Mouse (Mus musculus): Measurements from ENCODE around the gene Atg16l2. TPM values are rescaled to one million over a fixed set of nuclear protein-coding genes. Genes with fewer than 3 reads are reported as not detected.

The Atg16l2 gene
- polyA plus RNA-seq, 1 experiment = 60.5 TPM

DNA sequence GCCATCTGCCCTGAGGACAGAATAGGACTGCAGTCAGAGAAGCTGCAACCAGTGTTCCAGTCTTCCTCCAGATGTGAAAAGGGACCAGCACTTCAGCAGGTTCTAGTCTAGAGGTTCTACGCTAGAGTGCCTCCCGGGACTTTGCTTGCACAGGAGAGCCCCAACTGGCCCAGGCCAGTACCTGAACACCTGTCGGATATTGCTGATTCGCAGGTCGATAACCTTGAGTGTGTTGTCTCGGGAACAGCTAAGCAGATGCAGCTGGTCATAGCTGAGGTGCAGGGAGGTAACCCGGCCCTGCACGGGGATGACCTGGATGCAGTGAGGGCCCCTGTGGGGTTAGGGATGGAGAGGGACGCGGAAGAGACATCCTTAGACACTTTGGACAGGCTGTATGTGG lies 11.7 kb downstream of the Atg16l2 start:
- no peak for TF ChIP-seq POLR2A (IDR thresholded peaks at IDR 0.05; ENCODE audit: borderline replicate concordance, insufficient read depth, low read length)
- no peak for TF ChIP-seq CTCF (IDR thresholded peaks at IDR 0.05; ENCODE audit: borderline replicate concordance, insufficient read depth, low read depth, low read length)
- Histone ChIP-seq H3K27me3 (ENCODE audit: control insufficient read depth, insufficient read depth, low read length) (no peaks in the 10 kb centered on the region), H3K4me1 (ENCODE audit: control insufficient read depth, insufficient read depth, low read length) (no peaks in the 10 kb centered on the region), H3K4me3 (replicated peaks; ENCODE audit: insufficient read depth, low read depth, low read length) (no peak overlapping the region), H3K27ac (ENCODE audit: insufficient read depth, low read length) (no peak overlapping the region)
- no peak for DNase-seq
- 90% methylated on average over 10 of the region's 10 CpGs for WGBS

DNA sequence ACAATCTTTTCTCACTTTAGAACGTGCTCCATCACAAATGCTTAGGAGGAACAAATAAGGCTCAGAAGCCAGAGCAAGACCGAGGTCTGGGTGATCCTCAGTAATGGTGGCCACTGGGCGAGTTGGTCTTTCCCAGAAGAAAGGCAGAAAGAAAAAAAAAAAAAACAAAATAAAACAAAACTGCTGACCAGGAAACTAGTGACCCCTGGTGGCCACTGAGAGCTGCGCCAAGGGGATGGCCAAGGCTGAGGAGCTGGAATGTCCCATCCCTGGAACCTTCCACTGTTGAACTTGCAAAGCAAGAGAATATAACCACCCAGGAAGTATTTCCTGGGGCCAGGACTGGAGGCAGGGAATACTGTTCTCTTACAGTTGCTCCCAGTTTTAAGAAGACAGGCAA lies 13.6 kb downstream of the Atg16l2 start:
- 31% methylated on average over 4 of the region's 4 CpGs for WGBS
- no peak overlapping the region for H3K4me3 ChIP-seq (replicated peaks; ENCODE audit: insufficient read depth, low read depth, low read length)
- H3K27ac ChIP-seq (ENCODE audit: insufficient read depth, low read length) = no peak overlapping the region
- peak; percentile 47 to 56 for DNase-seq
- TF ChIP-seq POLR2A (IDR thresholded peaks at IDR 0.05; ENCODE audit: borderline replicate concordance, insufficient read depth, low read length) = no peak
- peak; percentile 74 for TF ChIP-seq CTCF (IDR thresholded peaks at IDR 0.05; ENCODE audit: borderline replicate concordance, insufficient read depth, low read depth, low read length)
- H3K27me3 ChIP-seq (ENCODE audit: control insufficient read depth, insufficient read depth, low read length) = no peaks in the 10 kb centered on the region
- no peaks in the 10 kb centered on the region for H3K4me1 ChIP-seq (ENCODE audit: control insufficient read depth, insufficient read depth, low read length)

DNA sequence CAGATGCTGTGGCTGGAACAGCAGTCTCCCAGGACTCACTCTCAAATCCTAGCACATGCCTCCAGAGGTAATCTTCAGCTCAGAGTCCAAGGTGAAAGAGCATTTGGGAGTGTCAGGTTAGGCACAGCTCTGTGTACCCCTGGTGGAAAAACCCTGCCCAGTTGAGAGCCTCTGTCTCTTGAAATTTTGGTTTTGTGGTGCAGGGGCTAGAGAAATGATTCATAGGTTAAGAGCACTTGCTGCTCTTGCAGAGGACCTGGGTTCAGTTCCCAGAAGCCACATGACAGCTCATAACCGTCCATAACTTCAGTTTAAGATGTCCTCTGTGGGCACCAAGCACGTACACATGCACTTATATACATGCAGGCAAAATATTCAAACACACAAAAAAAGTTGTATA lies 14.2 kb downstream of the Atg16l2 start:
- Histone ChIP-seq H3K4me3 (replicated peaks; ENCODE audit: insufficient read depth, low read depth, low read length) (no peak overlapping the region), H3K27ac (ENCODE audit: insufficient read depth, low read length) (no peak overlapping the region), H3K27me3 (ENCODE audit: control insufficient read depth, insufficient read depth, low read length) (no peaks in the 10 kb centered on the region), H3K4me1 (ENCODE audit: control insufficient read depth, insufficient read depth, low read length) (no peaks in the 10 kb centered on the region)
- 84% methylated on average over 2 of the region's 2 CpGs for WGBS
- DNase-seq = peak in 1 of 2 experiments; percentile 4
- no peak for TF ChIP-seq CTCF (IDR thresholded peaks at IDR 0.05; ENCODE audit: borderline replicate concordance, insufficient read depth, low read depth, low read length)
- no peak for TF ChIP-seq POLR2A (IDR thresholded peaks at IDR 0.05; ENCODE audit: borderline replicate concordance, insufficient read depth, low read length)

DNA sequence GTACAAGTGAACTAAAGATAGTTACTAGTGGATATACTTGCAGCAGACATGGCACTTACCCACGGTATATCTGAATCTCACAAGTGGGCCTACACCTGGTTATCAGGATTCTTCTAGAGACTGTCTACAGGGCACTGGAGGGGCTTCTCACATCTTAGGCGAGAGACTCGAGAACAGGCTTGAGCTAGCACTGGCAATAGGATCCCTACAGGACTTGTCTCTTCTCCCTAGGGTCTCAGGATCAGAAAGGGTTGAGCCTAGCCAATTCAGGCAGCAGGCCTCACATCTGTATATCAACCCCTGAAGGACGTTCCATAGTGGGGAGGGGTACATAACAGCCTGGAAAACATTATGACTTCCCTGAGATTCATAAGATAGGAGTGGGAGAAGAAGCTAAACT lies 15.2 kb downstream of the Atg16l2 start:
- Histone ChIP-seq H3K4me3 (replicated peaks; ENCODE audit: insufficient read depth, low read depth, low read length) (no peak overlapping the region), H3K27ac (ENCODE audit: insufficient read depth, low read length) (no peak overlapping the region), H3K4me1 (ENCODE audit: control insufficient read depth, insufficient read depth, low read length) (no peaks in the 10 kb centered on the region), H3K27me3 (ENCODE audit: control insufficient read depth, insufficient read depth, low read length) (no peaks in the 10 kb centered on the region)
- DNase-seq = peak in 1 of 2 experiments; percentile 4
- WGBS = 89% methylated on average over 4 of the region's 4 CpGs
- TF ChIP-seq POLR2A (IDR thresholded peaks at IDR 0.05; ENCODE audit: borderline replicate concordance, insufficient read depth, low read length) (no peak), CTCF (IDR thresholded peaks at IDR 0.05; ENCODE audit: borderline replicate concordance, insufficient read depth, low read depth, low read length) (no peak)

DNA sequence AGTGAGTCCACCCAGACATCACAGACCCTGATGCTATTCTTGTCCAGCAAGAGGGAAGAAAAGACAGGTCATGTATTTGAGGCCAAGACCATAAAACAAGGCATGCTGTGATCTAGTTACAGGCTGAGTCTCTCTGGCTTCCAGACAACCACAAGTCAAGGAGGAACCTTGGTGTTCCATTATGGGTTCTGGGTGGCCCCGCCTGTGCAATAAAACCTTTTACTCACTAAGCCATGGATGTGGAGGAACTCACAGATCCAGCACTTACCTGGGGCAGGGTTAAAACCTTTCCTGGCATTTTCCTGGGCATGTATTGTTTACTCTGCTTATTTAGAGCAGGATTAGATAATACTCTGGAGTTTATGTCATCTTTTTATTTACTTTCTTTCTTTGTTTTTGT lies 17.5 kb downstream of the Atg16l2 start:
- TF ChIP-seq POLR2A (IDR thresholded peaks at IDR 0.05; ENCODE audit: borderline replicate concordance, insufficient read depth, low read length) = no peak
- TF ChIP-seq CTCF (IDR thresholded peaks at IDR 0.05; ENCODE audit: borderline replicate concordance, insufficient read depth, low read depth, low read length) = no peak
- peak in 1 of 2 experiments; percentile 0 for DNase-seq
- Histone ChIP-seq H3K4me1 (ENCODE audit: control insufficient read depth, insufficient read depth, low read length) (no peaks in the 10 kb centered on the region), H3K27me3 (ENCODE audit: control insufficient read depth, insufficient read depth, low read length) (no peaks in the 10 kb centered on the region), H3K4me3 (replicated peaks; ENCODE audit: insufficient read depth, low read depth, low read length) (no peak overlapping the region), H3K27ac (ENCODE audit: insufficient read depth, low read length) (no peak overlapping the region)
- 92% methylated on average over 1 of the region's 1 CpGs for WGBS

DNA sequence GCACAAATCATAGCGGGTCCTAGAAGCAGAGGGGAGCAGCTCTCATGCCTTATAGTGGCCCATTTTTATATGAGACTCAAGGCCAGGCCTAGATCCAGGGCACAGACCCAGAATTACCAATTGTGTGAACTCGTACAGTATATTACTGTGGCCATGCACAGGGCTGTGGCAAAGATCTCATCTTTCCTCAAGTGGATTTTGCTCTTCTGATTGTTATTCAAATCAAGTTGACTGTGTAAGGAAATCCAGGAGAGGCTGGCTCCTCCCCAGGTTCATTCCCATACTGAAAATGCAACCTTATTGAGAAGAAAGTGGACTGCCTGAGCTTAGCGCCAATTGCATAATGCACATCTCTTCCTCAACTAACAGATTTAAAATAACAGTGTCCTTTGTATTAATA lies 19.3 kb downstream of the Atg16l2 start:
- no peak overlapping the region for H3K4me3 ChIP-seq (replicated peaks; ENCODE audit: insufficient read depth, low read depth, low read length)
- no peak for TF ChIP-seq CTCF (IDR thresholded peaks at IDR 0.05; ENCODE audit: borderline replicate concordance, insufficient read depth, low read depth, low read length)
- no peak for TF ChIP-seq POLR2A (IDR thresholded peaks at IDR 0.05; ENCODE audit: borderline replicate concordance, insufficient read depth, low read length)
- WGBS = 94% methylated on average over 3 of the region's 3 CpGs

DNA sequence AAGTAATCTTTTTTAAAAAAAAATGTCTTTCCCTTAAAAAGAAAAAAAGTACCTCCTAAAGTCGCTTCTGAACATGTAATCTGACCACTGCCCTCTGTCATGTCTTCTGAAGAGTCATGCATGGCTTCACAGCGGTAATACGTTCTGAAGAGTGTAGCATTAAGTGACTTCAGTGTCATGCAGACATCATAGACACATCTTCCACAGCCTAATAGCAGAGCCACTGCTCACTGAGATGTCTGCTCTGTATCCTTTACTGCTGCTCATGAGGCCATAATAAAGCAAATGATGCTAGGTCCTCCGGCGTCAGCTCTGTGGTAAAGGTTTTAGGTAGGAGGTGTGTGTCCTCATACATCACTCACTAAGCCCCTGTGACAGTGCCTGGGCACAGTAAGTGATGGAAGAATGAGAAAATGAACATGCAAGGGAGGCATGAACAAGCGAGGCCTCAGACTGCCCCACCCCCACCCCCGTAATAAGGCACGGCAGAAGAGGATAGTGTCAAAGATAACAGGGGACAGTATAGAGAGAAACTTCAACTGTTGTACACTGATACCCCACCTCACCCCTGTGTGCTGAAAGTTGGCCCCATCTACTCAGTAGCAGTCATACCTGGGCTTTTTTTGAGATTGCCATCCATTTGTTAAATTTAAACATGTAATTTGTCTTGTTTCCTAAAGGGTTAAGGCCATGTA lies 29.4 kb downstream of the Atg16l2 start:
- Histone ChIP-seq H3K27ac (ENCODE audit: insufficient read depth, low read length) (no peak overlapping the region), H3K4me3 (replicated peaks; ENCODE audit: insufficient read depth, low read depth, low read length) (no peak overlapping the region), H3K27me3 (ENCODE audit: control insufficient read depth, insufficient read depth, low read length) (no peaks in the 10 kb centered on the region), H3K4me1 (ENCODE audit: control insufficient read depth, insufficient read depth, low read length) (no peaks in the 10 kb centered on the region; the same call in 1 of the 2 replicates)
- TF ChIP-seq POLR2A (IDR thresholded peaks at IDR 0.05; ENCODE audit: borderline replicate concordance, insufficient read depth, low read length) = no peak
- TF ChIP-seq CTCF (IDR thresholded peaks at IDR 0.05; ENCODE audit: borderline replicate concordance, insufficient read depth, low read depth, low read length) = no peak
- WGBS = 91% methylated on average over 8 of the region's 8 CpGs
- no peak for DNase-seq

More for the DNA sequence above, 19.3 kb downstream of the Atg16l2 start:
- Histone ChIP-seq H3K4me1 (ENCODE audit: control insufficient read depth, insufficient read depth, low read length) (no peaks in the 10 kb centered on the region), H3K27ac (ENCODE audit: insufficient read depth, low read length) (no peak overlapping the region), H3K27me3 (ENCODE audit: control insufficient read depth, insufficient read depth, low read length) (no peaks in the 10 kb centered on the region)
- no peak for DNase-seq

DNA sequence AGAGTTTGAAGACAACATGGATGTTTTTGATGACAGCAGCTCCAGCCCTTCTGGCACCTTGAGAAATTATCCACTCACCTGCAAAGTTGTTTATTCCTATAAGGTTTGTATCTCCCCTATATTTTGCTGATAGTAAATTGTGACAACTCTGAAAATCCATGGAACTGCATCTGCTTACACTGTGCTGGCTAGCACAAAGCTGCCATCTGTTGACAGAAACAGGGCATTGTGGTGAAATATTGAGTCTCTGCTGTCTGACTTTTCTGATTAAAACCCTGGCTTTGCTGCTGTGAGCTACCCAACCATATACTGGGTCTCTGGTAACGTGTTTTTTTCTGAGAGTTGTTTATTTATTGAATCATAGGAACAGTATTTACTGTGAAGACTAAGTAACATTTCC lies 30.4 kb downstream of the Atg16l2 start:
- no peak for DNase-seq
- no peaks in the 10 kb centered on the region; the same call in 1 of the 2 replicates for H3K4me1 ChIP-seq (ENCODE audit: control insufficient read depth, insufficient read depth, low read length)
- no peak overlapping the region for H3K27ac ChIP-seq (ENCODE audit: insufficient read depth, low read length)
- 88% methylated on average over 1 of the region's 1 CpGs for WGBS
- TF ChIP-seq POLR2A (IDR thresholded peaks at IDR 0.05; ENCODE audit: borderline replicate concordance, insufficient read depth, low read length) (no peak), CTCF (IDR thresholded peaks at IDR 0.05; ENCODE audit: borderline replicate concordance, insufficient read depth, low read depth, low read length) (no peak)
- no peaks in the 10 kb centered on the region for H3K27me3 ChIP-seq (ENCODE audit: control insufficient read depth, insufficient read depth, low read length)
- H3K4me3 ChIP-seq (replicated peaks; ENCODE audit: insufficient read depth, low read depth, low read length) = no peak overlapping the region
